Mouse (Mus musculus) regulatory T cell (primary cell): ENCODE measurements around the gene Tmcc3.

Source experiments
- in situ Hi-C: fragments of 300-600 bp; cut with MboI, MseI; formaldehyde crosslinking; loops from one replicate; pipeline ENCODE4 v1.15.1; 2025; ENCODE audit warnings: high pct_unique_total_duplicates

Gene Tmcc3

DNA sequence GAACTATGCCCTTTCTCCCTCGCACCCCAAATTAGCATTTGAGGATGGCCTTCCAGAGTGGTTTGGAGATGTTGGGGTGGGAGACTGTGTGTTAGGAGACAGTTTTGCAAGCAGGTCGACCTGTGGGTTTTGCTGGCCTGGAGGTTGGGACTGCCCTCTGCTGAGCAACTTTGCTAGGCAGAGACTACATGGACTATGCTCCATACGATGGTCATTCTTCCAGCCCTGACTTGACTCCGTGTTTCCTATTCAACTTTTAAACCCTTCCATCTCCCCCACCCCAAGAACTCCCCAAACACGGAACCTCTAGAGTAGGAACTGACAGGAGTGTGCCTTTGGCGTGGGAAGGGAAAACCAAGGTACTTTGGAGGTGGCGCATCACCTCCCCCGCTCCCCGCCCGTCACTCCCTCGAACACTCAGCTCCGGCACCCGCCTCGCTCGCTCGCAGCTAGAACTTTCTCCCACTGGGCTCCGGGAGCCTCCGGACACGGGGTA, at the start of gene Tmcc3:
TSS of gene Tmcc3 (plus strand) at position 439 of the 496 bp plus-strand sequence.
- in situ Hi-C loops: no loop called here

DNA sequence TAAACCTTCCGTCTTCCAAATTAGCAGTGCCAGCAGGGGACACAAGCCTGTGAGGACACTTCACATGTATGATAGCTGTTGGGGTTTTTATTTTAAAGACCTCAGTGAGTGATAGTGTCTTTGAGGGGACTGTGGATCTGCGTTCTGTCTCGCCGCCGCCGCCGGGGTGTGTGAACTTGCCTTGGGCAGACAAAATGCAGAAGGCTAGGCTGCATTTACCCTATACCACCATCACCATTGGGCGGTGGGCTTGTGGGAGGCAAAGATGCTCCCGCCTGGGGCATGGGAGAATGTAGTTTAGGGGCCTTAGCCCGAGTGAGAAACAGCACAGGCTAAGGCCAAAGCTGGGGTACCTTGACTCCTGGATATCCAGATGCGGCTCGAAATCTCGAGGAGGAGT, 49.1 kb upstream of the Tmcc3 start:
- in situ Hi-C loops: no loop called here

DNA sequence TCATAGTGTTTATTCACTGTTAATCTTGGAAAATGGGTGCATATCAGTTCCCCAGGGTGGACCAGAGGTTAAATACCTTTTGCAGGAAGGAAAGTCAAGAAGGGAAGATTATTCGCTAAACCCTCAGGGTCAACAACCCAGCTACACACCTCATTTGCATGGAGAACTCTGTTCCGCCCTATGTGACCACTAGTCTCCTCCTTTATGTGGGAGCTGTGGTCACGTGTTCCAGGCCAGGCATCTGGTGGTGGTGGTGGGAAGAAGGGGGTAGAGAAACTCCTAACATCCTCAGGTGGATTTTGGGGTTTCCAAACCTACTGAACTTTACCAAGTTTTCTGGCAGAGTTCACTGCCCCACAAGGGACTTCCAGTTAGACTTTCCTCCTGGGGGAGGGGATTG, 48.5 kb upstream of the Tmcc3 start:
- in situ Hi-C loops: no loop called here

DNA sequence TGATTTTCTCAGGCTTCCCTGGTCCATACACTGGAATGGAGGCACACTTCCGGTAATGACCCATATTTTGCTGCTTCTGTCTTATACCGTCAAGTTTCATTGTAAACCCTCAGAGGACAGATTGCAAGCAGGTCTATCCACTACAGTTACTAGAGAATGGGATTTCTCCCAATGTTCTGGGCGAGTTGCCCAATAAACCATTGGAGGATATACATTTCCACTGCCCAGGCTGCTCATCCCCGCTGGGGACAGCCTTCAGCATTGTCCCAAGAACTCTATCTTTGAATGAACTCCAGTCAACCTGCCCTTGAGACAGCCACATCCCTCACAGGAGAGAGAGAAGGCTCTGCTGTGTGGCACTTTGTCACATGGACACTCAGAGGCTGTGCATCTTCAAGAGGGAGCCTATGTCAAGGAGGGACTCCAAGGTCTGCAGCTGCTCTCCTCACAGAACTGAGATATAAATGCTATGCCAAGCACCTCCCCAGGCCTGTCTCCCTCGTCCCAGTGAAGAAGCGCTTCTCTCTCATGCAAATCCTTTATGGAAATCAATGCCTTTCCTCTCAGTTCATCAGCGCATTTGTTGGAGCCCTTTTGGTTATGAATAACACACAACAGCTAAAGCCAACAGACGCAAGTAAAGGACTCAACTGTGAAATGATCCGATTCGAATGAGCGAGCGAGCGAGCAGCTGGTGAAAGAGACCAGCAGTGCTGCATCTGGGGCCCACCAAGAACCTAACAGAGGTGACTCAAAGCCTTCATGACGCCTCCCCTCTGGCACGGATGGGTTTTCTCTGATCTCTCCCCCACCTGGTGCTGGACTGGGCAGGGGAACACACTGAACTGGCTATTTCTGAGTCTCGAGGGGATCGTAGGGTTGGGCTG, 45.9 kb upstream of the Tmcc3 start:
- in situ Hi-C loops: no loop called here

DNA sequence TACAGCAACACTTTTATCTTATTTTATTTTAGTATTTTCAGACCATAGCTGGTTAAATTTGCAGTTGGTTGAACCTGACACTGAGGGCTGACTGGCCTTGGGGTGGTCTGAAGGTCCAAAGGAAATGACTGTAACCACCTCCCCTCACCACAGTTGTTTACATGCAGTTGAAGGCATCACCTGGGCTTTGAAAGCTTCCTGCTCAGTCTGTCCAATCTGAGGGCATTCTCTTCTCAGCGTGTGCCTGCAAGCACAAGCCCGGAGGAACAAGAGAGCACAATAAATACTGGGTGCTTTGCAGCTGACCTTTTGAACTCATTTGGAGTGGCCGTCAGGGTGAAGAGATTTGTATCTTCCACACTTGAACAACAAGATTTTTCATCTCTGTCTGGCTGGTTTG, 36.4 kb upstream of the Tmcc3 start:
- in situ Hi-C loops: no loop called here

DNA sequence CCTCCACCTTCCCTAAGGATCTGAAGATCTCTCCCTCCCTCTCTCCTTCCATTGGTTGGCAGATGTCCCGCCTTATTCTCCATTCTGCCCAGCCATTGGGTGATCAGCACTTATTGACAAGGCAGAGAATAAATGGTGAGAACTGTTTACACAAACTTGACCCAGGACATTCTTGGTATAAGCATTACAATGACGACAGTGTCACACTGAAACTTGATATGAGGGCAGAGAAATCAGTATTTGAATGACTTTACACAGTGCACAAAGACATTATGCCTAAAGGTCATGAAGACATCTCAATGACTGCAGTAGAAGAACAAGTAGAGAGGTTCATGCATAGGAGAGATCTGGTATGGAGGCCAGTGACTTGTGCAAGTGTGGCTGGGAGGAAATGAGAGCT, 35.2 kb upstream of the Tmcc3 start:
- in situ Hi-C loops: no loop called here

DNA sequence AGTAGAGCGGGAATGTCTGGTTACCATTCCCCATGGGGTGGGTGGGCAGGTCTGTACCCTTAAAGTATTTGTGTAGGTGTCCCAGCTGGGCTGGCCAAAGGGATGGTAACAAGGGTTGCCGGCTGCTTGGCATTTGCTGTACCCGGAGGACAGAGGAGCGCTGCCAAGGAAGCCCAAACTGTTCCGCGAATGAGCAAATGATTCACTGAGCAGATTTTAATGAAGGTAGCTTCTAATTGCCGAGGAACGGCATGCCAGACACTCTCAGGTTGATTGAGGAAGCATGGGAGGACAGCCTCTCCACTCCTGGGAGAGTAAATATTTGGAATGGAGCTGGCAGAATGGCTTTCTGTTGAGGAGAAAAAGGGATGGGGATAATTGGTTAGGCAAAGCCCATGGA, 29.6 kb upstream of the Tmcc3 start:
- in situ Hi-C loops: no loop called here

DNA sequence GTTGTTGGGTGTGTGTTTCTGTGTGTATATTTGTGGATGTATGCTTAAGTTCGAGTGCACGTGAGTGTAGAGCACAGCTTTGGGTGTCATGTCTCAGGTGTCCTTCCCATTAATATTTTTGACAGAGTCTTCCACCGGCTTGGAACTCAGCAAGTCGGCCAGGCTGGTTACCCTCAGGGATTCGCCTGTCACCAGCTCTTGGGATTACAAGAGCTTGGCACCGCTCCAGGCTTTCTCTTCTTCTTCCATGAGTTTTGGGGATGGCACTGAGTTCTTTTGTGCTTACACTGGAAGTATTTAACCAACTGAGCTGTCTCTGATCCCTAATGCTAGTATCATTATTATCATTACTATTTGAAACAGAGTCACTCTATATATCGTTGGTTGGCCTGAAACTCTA, 29.0 kb upstream of the Tmcc3 start:
- in situ Hi-C loops: no loop called here

DNA sequence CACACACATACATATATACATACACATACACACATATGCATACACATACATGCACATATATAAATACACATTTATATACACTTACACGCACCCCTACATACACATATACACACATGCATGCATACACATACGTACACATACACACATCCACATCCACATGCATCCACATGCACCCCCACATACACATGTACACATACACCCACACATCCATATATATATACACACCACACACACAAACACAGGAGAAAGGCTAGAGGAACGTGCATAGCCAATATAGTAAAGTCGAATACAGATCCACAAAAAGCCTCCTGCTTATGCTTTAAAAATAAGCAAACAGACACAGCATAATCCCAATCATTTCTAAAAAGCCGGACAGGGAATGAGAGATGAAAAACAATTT, 17.3 kb upstream of the Tmcc3 start:
- in situ Hi-C loops: no loop called here

DNA sequence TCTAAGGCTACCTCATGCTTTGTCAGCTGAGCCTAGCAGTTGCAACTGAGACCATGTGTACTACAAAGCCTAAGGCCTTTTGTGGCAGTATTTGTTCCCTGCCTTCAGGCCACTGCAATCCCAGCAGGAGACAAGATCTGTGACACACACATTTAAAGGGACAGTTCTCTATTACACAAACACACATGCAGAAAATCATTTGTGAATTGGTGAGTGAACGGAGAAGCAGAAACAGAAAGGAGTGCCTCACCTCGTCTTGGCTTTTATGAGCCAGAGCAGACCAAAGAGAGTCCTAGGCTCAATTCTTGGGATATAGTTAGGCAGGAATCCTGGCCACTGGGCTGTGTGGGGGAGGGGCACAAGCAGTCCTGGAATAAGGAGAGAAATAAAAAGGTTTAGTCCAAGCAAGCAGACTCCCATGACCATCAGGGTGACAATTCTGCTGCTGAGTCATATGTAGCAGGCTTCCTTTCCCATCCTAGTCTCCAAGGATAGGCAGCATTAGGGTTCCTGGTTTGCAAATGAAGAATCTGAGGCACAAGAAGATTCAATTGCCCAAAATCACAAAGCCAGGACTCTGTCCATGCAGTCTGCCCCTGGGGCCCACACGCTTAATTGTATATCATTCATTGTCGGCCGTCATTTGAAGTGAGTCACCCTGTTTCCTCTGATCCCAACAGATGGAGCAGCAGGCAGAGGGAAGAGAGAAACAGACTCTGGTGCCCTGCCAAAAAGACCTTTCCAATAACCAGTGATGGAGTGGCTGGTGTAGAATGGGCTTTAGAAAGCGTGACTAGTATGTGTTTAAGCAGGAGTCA, 16.6 kb upstream of the Tmcc3 start:
- in situ Hi-C loops: no loop called here

DNA sequence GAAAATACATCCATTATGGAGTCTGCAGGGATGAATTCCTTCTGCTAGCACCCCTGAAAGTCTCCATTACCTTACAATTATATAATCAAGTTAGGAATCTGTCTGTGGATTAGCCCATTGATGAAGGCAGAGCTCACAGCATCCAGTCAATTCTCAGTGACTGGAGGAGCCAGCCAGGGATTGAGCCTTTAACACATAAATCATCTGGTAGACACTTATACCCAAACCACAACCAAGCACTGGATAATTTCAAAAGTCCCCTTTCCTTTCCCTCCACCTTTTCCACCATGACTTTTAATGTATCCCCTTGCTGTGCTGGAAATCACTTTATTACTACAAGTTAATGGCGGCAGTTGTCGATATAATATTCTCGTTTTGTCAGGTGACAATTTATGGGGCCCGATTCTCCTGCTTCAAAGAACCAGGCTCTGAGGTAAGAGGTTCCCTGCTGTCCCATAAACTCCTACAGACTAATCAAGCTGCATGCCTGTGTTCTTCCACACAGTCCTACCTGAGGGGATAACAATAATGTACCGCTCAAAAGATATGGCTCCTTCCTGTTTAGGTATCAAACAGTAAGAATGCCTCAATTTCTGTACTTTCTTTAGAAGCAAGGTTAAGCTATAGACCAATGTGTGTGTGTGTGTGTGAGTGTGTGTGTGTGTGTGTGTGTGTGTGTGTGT, 15.7 kb upstream of the Tmcc3 start:
- in situ Hi-C loops: no loop called here

DNA sequence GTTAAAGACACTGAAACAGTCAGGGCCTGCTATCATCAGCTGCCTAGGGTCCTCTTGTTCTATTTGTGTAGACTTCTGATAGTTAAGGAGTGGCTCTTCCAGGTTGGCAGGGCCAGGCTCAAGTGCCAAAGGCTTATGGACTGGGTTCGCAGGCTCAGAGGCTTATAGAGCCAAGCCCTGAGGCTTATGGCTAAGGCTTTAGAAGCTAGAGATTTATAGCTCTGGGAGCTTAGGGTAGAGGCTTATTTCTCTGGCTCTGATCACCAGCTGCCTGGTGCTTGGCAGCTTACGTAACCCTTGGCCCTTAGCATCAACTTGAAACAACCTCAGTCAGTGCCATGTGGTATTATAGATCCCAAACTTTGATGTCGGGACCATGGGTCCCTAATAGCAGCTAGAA, 13.3 kb upstream of the Tmcc3 start, which contains the start of gene Gm4792:
TSS of gene Gm4792 (minus strand) at position 233 of the 400 bp plus-strand sequence.
- in situ Hi-C loops: no loop called here

DNA sequence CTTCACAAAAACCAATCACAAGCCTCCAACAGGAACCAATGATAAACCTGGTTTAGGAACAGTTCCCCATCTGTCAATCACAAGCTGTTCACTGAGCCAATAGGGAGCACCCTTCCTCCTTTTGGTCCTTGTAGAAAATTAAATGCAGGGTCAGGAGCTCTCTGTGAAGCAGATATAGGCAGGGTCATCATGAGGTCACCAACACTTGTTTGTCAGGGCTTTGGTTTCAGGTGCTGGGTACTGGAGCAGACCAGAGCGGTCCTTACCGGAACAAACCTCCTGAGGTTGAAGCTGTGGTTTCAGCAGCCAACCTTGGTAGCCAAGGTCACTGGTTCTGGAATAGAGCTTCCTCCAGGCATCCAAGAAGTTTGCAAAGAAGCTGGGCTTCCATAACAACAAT, 12.4 kb upstream of the Tmcc3 start:
- in situ Hi-C loops: no loop called here

DNA sequence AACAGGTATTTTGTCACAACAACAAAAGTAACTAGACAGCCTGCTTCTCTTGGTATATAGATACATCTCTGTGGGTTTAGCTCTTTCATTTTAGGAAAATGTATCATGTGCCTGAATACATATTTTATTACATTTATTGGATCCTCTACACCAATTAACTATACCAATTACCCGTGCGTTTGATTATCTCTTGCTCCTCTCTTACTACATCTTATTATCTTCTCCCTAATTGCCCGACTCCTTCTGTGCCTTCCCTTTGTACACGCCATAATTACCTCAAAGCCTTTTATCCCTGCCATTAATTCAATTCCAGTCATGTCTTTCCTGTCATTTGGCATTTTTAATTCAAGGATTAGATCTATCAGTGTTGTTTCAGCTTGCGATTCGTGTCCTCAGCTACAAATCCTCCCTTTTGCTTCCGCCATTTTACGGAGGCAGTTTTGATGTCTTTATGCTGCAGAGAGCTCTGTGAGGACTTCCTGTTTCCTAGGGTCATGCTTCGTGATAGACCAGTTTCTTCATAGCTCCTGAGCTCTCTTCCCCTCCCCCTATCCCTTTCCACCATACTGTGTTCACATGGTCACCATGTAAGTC, 7.6 kb upstream of the Tmcc3 start:
- in situ Hi-C loops: no loop called here

DNA sequence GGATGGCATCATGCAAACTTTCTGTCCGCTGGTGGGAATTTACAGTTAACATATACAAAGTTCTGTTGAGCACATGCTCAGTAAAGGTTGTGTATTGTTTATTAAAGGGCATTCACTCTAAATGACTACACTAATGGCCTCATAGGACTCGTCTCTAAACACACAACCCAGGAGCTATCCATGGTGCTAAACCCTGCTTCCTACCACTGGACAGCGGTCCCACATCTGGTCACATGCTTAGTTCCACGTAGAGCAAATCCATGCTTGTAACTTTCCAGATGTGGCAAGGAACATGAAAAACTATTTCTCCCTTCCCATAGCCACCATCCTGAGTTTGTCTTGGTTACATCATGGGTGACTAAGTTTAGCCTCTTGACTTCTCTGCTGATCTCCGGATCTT, 6.2 kb upstream of the Tmcc3 start:
- in situ Hi-C loops: no loop called here

DNA sequence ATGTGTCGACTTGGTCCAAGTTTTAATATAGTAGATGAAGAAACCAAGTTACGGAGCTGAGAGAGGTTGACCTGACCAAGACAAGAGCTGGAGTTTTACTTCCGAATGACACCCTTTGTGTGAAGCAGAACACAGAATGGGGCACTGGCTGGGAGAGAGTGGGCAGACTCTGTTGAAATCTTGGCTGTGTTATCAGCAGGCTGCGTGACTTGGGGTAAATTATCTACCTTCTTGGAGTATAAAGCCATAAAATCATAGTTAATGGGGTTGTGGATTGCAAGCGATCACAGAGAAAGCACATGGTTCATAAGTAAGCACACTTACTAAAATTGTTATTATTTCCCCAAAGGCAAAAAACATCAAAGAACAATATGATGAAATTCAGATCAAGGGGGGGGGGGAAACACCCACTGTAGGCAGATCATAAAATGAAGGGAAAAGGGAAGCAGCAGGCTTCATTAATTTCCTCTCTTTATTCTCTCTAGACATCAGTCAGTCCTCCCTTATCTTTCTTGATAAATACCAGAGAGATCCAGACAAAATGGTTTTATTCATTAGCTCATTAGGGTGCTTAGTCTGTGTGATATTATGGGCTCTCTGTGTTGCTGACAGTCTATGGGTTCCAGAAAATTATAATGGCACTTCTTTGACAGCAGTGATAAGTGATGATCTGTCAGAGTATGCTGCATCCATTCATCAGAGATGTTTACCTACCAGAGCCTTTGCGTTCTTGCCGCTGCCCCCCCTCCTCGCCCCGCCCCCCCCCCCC, 1.1 kb upstream of the Tmcc3 start:
- in situ Hi-C loops: no loop called here

DNA sequence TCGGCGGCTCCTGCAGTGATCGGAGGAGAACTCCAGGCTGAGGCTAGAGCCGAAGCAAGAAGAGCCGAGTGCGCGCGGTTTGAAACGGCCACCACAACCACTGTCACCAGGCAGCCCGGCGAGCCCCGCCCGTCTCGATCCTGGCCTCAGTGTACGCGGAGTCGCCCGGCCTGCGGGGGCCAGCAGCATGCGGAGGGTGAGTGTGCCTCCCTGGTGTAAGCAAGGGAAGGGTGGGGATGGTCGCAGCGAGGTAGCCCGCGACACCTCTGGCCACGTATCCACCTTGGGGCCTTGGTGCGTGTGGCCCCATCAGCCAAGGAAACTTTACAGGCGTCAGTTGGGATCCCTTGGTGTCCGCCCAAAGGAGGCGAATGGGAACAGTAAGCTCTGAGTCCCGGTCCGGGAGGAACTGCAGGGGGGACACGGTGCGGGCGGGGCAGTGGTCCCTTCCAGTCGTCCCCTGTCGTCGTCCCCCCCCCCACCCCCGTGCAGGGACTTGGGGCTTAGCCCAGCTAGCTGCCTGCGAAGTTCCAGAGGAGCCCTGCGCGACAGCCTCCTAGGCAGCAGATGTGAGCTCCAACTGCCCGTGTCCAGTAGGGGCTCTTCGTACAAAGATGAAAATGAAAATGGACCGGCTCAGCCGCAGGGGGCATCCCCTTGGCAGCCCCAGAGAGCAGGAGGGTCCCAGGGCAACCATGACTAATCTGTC, 412 bp downstream of the Tmcc3 start:
- in situ Hi-C loops: no loop called here

DNA sequence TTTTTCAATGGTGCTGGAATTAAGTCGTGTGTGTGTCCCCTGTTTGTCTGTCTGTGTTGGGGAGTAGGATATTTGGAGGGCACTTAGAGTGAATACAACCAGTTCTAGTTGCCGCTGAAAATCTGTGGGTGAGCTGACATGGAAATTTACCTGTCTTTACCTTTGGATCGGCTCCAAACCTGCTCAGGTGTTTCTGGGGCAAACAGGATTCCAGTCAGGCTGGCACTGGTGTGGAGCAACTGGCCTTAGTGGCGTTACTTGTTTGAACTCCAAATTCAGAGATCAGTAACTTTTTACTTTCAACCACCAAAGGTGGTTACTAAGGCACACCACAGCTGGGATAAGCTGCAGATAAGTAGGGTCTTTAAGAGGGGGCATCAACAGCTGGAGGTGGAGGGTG, 1.4 kb downstream of the Tmcc3 start:
- in situ Hi-C loops: no loop called here

DNA sequence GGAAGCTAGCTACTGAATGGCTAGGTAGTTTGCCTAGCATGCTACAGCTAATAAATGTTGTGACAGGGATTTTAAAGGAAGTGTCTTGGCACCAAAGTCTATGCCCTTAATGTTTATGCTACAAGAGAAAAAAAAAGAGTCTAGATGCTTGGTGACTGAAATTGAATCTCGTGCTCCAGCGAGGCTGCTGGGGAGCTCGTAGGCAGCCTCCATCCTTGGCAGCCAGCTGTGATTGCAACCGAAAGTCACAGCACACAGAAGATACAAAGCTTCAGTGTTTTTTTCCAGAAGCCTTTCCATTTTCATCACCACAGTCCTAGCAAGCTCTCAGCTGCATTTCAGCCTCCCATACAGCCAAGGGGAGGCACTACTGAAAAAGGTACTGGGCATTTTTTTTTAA, 6.8 kb downstream of the Tmcc3 start:
- in situ Hi-C loops: no loop called here

DNA sequence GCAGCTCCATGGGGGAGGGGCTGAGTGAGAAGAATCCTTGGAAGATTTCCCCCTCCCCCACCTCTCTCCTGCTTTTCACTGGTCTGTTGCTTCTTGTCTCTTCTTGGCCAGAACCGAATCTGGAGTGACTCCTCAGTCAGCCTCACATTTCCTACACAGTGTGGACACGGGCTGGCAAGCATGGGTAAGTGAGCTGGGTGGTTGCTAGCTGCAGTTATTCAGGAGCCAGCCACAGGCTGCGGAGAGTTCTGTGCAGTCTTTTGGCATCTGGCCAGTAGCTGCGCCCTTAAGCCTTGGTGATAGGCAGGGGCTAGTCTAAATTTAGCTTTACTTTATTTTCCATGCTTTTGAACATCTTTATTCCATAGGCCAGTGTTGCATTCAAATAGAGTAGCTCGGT, 18.2 kb downstream of the Tmcc3 start:
- in situ Hi-C loops: no loop called here
